Mouse (Mus musculus) central nervous system, embryonic 18 days (tissue): ENCODE results near the gene Mdc1. TPM values are rescaled to one million over a fixed set of nuclear protein-coding genes. Genes with fewer than 3 reads are reported as not detected.

Experiments
- polyA plus RNA-seq: library from polyadenylated mRNA; depleted of rRNA; stranded (reverse); fragments of >200 nt; gene quantifications from 2 replicates; pipeline ENCODE4 v1.2.3, GENCODE M21; 2012; rRNA removed

Gene Mdc1
- polyA plus RNA-seq = 15.9 and 16.6 TPM in 2 replicates

DNA sequence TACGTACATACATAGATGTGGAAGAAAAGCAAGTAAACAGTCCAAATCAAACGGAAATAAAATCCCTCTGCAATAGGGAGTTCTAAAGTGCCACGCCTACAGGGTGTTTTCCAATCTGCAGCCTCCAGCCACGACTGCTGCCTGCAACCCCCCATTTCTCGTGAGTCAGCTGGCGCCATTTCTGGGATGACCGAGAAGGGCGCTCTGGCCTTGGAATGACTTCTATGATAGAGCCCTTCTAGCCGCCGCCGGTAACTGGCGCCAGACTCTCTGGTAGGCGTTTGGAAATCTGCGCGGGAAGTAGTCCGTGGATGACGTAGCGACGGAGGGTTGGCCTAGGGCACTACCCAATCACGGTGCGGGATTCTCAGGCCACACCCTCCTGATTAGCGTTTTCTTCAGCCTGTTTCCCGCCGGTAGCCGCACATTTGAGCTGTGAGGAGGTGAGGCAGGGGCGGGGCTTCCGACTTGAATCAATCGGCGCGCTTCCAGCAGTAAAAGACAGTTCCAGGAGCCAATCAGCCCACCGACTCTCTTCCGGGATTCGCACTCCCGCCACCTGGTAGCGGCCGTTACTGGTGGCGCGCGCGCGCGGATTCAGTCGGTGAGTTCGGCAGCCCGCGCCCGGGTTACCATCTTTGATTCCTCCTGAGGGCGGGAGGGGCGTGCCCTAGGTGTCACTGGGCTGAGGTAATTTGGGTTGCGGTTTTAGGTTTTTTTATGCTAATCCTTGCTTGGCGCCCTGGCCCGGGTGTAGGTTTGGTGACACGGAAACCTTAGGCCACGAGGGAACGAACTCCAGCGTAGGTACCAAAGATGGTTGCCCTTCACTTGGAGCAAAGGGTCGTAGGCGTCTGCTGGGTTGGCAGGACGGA is at the start of gene Mdc1:
Gene Mdc1, plus strand, starts transcription at position 440 of the 875 bp plus-strand sequence.

DNA sequence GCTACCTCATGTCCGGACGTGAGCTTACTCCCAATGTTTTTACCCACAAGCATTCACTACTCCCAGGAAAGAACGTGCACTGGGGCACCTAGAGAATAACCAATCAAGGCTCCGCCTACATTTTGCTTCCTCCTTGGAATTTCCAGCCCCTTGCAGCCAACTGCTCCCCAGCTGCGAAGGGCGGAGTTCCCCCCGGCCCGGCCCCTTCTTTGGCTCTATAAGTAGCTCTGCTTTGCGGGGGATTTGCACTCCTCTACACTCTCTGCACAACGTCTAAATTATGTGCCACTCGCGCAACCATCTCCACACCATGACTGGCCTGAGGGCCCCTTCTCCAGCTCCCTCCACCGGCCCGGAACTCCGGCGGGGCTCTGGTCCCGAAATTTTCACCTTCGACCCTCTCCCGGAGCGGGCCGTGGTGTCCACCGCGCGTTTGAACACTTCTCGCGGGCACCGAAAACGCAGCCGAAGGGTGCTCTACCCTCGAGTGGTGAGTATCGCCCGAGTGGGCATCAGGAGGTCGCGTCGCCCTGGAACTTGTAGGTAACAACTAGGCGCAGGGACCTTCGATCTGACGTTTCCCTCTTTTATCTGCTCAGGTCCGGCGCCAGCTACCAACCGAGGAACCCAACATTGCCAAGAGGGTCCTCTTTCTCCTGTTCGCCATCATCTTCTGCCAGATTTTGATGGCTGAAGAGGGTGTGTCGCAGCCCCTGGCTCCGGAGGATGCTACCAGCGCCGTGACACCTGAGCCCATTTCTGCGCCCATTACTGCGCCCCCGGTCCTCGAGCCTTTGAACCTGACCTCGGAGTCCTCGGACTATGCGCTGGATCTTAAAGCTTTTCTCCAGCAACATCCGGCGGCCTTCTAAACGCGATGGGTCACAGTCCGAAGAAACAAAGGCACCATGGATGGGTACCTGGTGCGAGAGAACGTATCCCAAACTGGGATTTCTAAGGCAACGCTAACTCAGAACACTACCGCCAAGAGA is 19.6 kb upstream of the Mdc1 start, which contains the start of gene Ier3:
Gene Ier3, plus strand, starts transcription at position 246 of the 992 bp plus-strand sequence.

DNA sequence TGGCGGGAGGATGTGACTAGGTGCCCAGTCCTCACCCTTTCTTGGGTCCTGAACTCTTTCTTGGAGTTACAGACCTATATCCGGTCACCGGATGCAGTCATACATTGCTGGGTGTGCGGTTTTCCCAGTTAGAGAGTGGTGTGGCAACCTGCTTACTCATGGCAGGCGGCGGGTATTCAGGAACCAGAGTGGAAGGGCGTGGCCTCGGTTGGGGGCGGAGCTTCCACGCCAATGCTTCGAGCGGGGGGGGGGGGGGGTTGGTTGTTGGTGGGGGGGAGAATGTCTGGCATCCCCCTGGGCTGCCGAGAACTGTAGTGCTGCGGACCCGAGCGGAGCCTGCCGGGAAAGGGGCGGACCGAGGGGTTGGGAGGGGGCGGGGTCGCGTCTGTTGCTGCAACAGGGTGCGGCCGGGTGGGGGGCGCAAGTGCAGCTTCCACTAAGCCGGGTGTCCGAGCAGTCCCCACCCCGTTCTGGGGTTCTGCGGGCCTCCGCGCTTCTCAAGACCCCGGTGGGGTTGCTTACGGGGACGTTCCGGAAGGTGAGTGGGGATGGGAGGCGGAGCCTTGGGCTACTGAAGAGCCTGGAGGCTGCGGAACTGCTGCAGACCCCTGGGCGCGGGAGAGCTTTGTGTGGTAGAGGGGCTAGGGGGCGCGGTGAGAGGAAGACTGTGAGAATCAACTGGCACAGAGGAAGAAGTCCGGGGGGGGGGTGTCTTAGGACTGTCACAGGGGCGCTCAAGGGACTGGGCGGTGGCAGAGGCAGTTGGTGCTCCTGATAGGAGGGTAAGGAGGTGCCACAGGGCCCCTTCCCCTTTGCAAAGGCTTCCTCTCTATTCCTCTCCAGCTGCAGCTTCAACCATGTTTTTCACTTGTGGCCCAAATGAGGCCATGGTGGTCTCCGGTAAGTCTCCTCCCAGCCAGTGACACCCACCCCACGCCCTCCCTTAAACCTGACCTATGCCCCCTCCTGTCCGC is 18.1 kb upstream of the Mdc1 start, which contains the start of gene Flot1:
Gene Flot1, plus strand, starts transcription at position 267 of the 974 bp plus-strand sequence.

DNA sequence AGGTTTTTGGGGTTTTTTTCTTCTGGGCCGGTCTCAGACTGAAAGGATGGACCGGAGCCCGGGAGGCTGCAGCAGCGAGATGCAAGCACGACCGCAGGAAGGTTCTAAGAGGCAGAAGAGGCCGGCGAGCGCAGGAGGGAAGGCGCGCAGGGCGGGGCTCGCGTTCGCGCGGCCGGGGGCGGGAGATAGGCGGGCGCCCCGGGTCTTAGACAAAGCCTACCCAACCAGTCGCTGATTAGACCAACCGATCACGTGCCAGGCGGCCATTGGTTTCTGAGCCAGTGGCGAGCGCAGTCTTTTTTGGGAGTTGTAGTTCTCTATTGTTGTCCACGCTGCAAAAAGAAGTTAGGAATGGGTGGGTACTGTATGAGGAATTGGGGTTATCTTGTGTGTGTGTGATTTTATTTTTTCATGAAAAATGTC is 3.2 kb upstream of the Mdc1 start, which contains the start of gene Tubb5:
Gene Tubb5, minus strand, starts transcription at position 185 of the 423 bp plus-strand sequence.

DNA sequence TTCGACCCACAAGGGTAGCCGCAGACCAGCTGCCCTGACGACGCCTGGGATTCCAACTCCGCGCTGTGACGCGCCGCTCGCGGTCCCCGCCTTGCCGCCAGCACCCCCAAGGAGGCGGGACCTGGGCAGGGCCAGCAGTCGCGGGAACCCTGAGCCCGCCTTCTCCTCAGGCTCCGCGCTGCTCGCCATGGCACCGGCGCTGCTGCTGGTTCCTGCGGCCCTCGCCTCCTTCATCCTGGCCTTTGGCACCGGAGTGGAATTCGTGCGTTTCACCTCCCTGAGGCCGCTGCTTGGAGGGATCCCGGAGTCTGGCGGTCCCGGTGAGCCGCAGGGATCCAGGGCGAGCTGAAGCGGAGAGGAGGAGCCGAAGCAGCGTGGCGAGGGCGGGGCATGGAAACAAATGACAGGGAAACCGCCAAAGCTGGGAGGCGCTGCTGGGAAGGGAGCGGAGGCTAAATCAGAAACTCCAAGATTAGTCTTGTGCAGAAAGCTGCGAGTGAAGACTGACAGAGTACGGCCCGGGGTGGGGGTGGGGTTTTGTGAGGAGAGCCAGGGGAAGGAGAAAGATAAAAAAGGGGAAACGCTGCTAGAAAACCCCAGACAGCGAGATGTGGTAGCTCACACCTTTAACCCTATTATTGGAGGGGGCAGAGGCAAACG is 20.0 kb downstream of the Mdc1 start, which contains the start of gene Nrm:
Gene Nrm, plus strand, starts transcription at position 121 of the 660 bp plus-strand sequence.

DNA sequence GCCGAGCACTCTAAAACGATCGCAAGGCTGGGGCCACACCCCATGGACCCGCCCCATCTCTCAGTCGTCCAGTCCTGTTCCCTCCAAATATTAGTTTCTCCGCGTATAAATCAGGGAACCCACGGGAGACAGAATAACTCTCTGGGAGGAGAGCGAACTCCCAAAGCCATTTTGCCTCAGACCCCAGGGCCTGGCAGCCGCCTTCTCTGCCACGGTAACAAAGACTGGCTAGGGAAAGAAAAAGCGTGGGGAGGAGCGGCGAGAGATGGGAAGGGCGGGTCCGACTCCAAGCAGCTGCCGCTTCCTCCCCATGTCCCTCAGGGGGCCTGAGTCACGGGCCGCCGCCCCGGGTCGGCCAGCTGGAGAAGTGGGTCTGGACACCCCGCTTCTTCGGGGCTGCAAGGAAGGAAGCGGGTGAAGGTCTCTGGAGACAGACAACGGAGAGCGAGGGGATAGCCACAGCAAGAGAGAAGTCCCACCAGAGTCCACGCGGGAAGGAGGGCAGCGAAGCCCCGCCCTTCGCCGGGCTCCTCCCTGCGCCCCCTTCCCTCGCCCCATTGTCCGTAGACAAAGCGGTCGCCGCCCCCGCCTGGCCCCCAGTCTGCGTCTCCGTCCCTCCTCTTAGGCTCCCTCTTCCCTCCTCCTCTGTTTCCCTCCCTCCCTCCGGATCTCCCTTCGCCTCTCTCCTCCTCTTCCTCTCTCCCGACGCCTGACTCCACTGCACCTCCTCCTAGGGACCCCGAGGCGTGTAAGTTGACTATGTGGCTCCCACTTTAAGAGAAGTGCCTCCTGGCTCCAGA is 24.4 kb downstream of the Mdc1 start, which contains the start of gene Ppp1r18:
Gene Ppp1r18, plus strand, starts transcription at position 113 of the 800 bp plus-strand sequence.

GRCm38 (mm10) chr17:35879245-35880057 is 38.1 kb downstream of the Mdc1 start, which contains the start of gene Dhx16:
Dhx16 (plus strand) TSS chr17:35879819.

GRCm38 (mm10) chr17:35896781-35897643 is 55.7 kb downstream of the Mdc1 start, which contains the start of gene 2310061I04Rik:
2310061I04Rik (minus strand) TSS chr17:35897431.

Other genes with a start within 250 kb of the Mdc1 start
- not detected in 2 replicates for gene Sfta2, start 240.0 kb upstream of the Mdc1 start, polyA plus RNA-seq
- 0.10 TPM in 1 of 2 replicates, not detected in the other for gene Gm9573, start 214.9 kb upstream of the Mdc1 start, polyA plus RNA-seq
- 0.04 TPM in 1 of 2 replicates, not detected in the other for gene Mucl3, start 197.8 kb upstream of the Mdc1 start, polyA plus RNA-seq
- gene Vars2, start 173.9 kb upstream of the Mdc1 start, polyA plus RNA-seq = 37.5 and 41.5 TPM in 2 replicates
- 28.6 and 29.1 TPM in 2 replicates for gene Gtf2h4, start 167.8 kb upstream of the Mdc1 start, polyA plus RNA-seq
- gene Ddr1, start 136.9 kb upstream of the Mdc1 start, polyA plus RNA-seq = 45.4 and 45.8 TPM in 2 replicates
- gene Ier3, start 19.8 kb upstream of the Mdc1 start, polyA plus RNA-seq = 7.9 and 9.5 TPM in 2 replicates
- 149 and 160 TPM in 2 replicates for gene Flot1, start 18.3 kb upstream of the Mdc1 start, polyA plus RNA-seq
- 2,694 and 2,976 TPM in 2 replicates for gene Tubb5, start 3.2 kb upstream of the Mdc1 start, polyA plus RNA-seq
- gene Nrm, start 19.8 kb downstream of the Mdc1 start, polyA plus RNA-seq = 18.0 and 21.4 TPM in 2 replicates
- 29.3 and 32.5 TPM in 2 replicates for gene Ppp1r18, start 24.1 kb downstream of the Mdc1 start, polyA plus RNA-seq
- gene Dhx16, start 38.3 kb downstream of the Mdc1 start, polyA plus RNA-seq = 47.6 and 53.6 TPM in 2 replicates
- 93.8 and 104 TPM in 2 replicates for gene 2310061I04Rik, start 55.9 kb downstream of the Mdc1 start, polyA plus RNA-seq
- gene Atat1, start 68.6 kb downstream of the Mdc1 start, polyA plus RNA-seq = 448 and 535 TPM in 2 replicates
- gene Mrps18b, start 74.9 kb downstream of the Mdc1 start, polyA plus RNA-seq = 52.4 and 53.0 TPM in 2 replicates
- 37.8 and 40.7 TPM in 2 replicates for gene Ppp1r10, start 74.9 kb downstream of the Mdc1 start, polyA plus RNA-seq
- 77.3 and 77.5 TPM in 2 replicates for gene Abcf1, start 128.2 kb downstream of the Mdc1 start, polyA plus RNA-seq
- 45.2 and 54.4 TPM in 2 replicates for gene Gnl1, start 138.3 kb downstream of the Mdc1 start, polyA plus RNA-seq
- gene Prr3, start 138.7 kb downstream of the Mdc1 start, polyA plus RNA-seq = 72.9 and 85.4 TPM in 2 replicates
- 0.26 and 0.44 TPM in 2 replicates for gene H2-T24, start 179.0 kb downstream of the Mdc1 start, polyA plus RNA-seq
- 8.9 and 9.5 TPM in 2 replicates for gene H2-T23, start 191.3 kb downstream of the Mdc1 start, polyA plus RNA-seq
- 8.2 and 8.8 TPM in 2 replicates for gene H2-T22, start 201.2 kb downstream of the Mdc1 start, polyA plus RNA-seq
- not detected in 2 replicates for gene Gm6034, start 201.4 kb downstream of the Mdc1 start, polyA plus RNA-seq
- gene Gm11127, start 216.9 kb downstream of the Mdc1 start, polyA plus RNA-seq = 0.04 TPM in 1 of 2 replicates, not detected in the other